Mouse (Mus musculus) WW6 (cell line): ENCODE measurements around the gene Clptm1.

Experiments used
- DNase-seq: peaks from one replicate; pipeline ENCODE4 v3.0.0-alpha.2; 2013; ENCODE audit warnings: low read depth, low spot score

The Clptm1 gene

GRCm38 (mm10) chr7:19691873-19692865 is 27.3 kb upstream of the Clptm1 start, which contains the start of gene Apoc1:
Gene Apoc1, minus strand, starts transcription at chr7:19692660.
- no peak for DNase-seq

GRCm38 (mm10) chr7:19691434-19691833 is 26.6 kb upstream of the Clptm1 start:
- no peak for DNase-seq

GRCm38 (mm10) chr7:19690845-19691244 is 26.0 kb upstream of the Clptm1 start:
- no peak for DNase-seq

GRCm38 (mm10) chr7:19688611-19689010 is 23.8 kb upstream of the Clptm1 start:
- no peak for DNase-seq

GRCm38 (mm10) chr7:19688101-19688500 is 23.3 kb upstream of the Clptm1 start:
- no peak for DNase-seq

- peak; percentile 76 for DNase-seq
Measured at GRCm38 (mm10) chr7:19686927-19687583, 22.2 kb upstream of the Clptm1 start.

- no peak for DNase-seq
Measured at GRCm38 (mm10) chr7:19686521-19686920, 21.7 kb upstream of the Clptm1 start.

- no peak for DNase-seq
Measured at GRCm38 (mm10) chr7:19685374-19685773, 20.5 kb upstream of the Clptm1 start.

GRCm38 (mm10) chr7:19683771-19684201 is 19.0 kb upstream of the Clptm1 start:
- DNase-seq, result no peak

GRCm38 (mm10) chr7:19682979-19683378 is 18.1 kb upstream of the Clptm1 start:
- DNase-seq, result no peak

- no peak for DNase-seq
Measured at GRCm38 (mm10) chr7:19681202-19681694, 16.4 kb upstream of the Clptm1 start, which contains the start of the genes Gm44805 and Apoc4. Gene Gm44805, minus strand, starts transcription at chr7:19681423. Gene Apoc4, minus strand, starts transcription at chr7:19681479.

GRCm38 (mm10) chr7:19680702-19681101 is 15.9 kb upstream of the Clptm1 start:
- DNase-seq, result no peak

- no peak for DNase-seq
Measured at GRCm38 (mm10) chr7:19678901-19679300, 14.1 kb upstream of the Clptm1 start.

GRCm38 (mm10) chr7:19677872-19678271 is 13.0 kb upstream of the Clptm1 start, which contains the start of gene Apoc2:
Gene Apoc2, minus strand, starts transcription at chr7:19677941.
- DNase-seq, result no peak

- no peak for DNase-seq
Measured at GRCm38 (mm10) chr7:19676662-19677061, 11.8 kb upstream of the Clptm1 start.

- DNase-seq, result no peak
Measured at GRCm38 (mm10) chr7:19675824-19676223, 11.0 kb upstream of the Clptm1 start.

GRCm38 (mm10) chr7:19673083-19673699 is 8.4 kb upstream of the Clptm1 start:
- no peak for DNase-seq

GRCm38 (mm10) chr7:19671511-19671910 is 6.7 kb upstream of the Clptm1 start:
- DNase-seq, result no peak

- DNase-seq, result peak; percentile 77
Measured at GRCm38 (mm10) chr7:19668947-19669721, 4.3 kb upstream of the Clptm1 start.

GRCm38 (mm10) chr7:19667434-19667833 is 2.6 kb upstream of the Clptm1 start:
- no peak for DNase-seq

GRCm38 (mm10) chr7:19666750-19667149 is 1.9 kb upstream of the Clptm1 start:
- no peak for DNase-seq
